Comparison of ENCODE assay signal across 14 mouse cellular contexts in genomic region chr9:52472859-52473258, GRCm38 (mm10).
DNase-seq lines count a peak whose midpoint lies in the region; ATAC-seq and TF ChIP-seq lines count a peak whose summit lies in the region.
"Had no signal": no experiment of that assay in that cellular context is flagged by ENCODE, and none has a peak within 500 bp of the region (broad histone marks: within the 10 kb centered on the region; RNA-seq: fewer than 3 reads in every experiment).

No protein-coding gene starts in this region.

- no peak overlapping the region for H3K27ac ChIP-seq in limb, embryonic 14.5 days (replicated peaks; ENCODE audit: low read depth, low read length)
- H3K27ac ChIP-seq in limb, embryonic 10.5 days, result no peak overlapping the region
- H3K27ac ChIP-seq: kidney, embryonic 15.5 days; limb, embryonic 12.5 days; stomach, embryonic 15.5 days had no signal

- DNase-seq in cerebellum, adult 18-20 months, result peak; percentile 2 to 5
- DNase-seq in cerebellum, adult 11-12 months, result no peak
- DNase-seq in limb, embryonic 14.5 days (ENCODE audit: low spot score), result peak; percentile 28
- DNase-seq in limb, embryonic 10.5 days (ENCODE audit: low spot score), result no peak
- peak; percentile 69 for DNase-seq in cerebellum, postnatal 14 days
- peak; percentile 75 for DNase-seq in left cerebral cortex, postnatal 4 days
- DNase-seq in gastrocnemius, adult 8-10 months (ENCODE audit: low spot score in 2 of 2), result no peak
- DNase-seq: gastrocnemius, postnatal 10 days; heart, postnatal 10 days had no signal

- intact Hi-C loops in left cerebral cortex, postnatal 4 days (cut with DNase I), result no loop called here

- H3K9ac ChIP-seq in limb, embryonic 14.5 days (ENCODE audit: low read depth, low read length, severe bottlenecking), result no peak overlapping the region
- H3K9ac ChIP-seq: kidney, embryonic 15.5 days; limb, embryonic 12.5 days; stomach, embryonic 15.5 days had no signal

- no peaks in the 10 kb centered on the region for H3K27me3 ChIP-seq in limb, embryonic 14.5 days (ENCODE audit: control insufficient read depth, insufficient read depth, low read length)
- no peaks in the 10 kb centered on the region for H3K27me3 ChIP-seq in limb, embryonic 10.5 days (ENCODE audit: low read depth, poor library complexity, severe bottlenecking)
- H3K27me3 ChIP-seq: kidney, embryonic 15.5 days; stomach, embryonic 15.5 days had no signal

- no peak for TF ChIP-seq POLR2A in limb, embryonic 14.5 days (IDR thresholded peaks at IDR 0.05; ENCODE audit: borderline replicate concordance, extremely low read depth, insufficient read depth, insufficient read length)

- H3K4me2 ChIP-seq in limb, embryonic 14.5 days (replicated peaks; ENCODE audit: low read depth, low read length, severe bottlenecking), result no peak overlapping the region
- H3K4me2 ChIP-seq: kidney, embryonic 15.5 days; limb, embryonic 12.5 days; stomach, embryonic 15.5 days had no signal

- H3K36me3 ChIP-seq in limb, embryonic 14.5 days (ENCODE audit: control insufficient read depth, insufficient read depth, low read length), result no peaks in the 10 kb centered on the region
- H3K36me3 ChIP-seq in limb, embryonic 10.5 days, result no peaks in the 10 kb centered on the region
- H3K36me3 ChIP-seq: kidney, embryonic 15.5 days; limb, embryonic 12.5 days; stomach, embryonic 15.5 days had no signal

- no peaks in the 10 kb centered on the region for H3K4me1 ChIP-seq in limb, embryonic 14.5 days (ENCODE audit: control insufficient read depth, insufficient read depth, low read length)
- no peaks in the 10 kb centered on the region for H3K4me1 ChIP-seq in limb, embryonic 10.5 days
- H3K4me1 ChIP-seq: kidney, embryonic 15.5 days; limb, embryonic 12.5 days; stomach, embryonic 15.5 days had no signal

- 54% methylated on average over 8 of the region's 8 CpGs for WGBS in limb, embryonic 14.5 days
- 87% methylated on average over 8 of the region's 8 CpGs for WGBS in limb, embryonic 10.5 days

- H3K9me3 ChIP-seq in limb, embryonic 14.5 days (ENCODE audit: control insufficient read depth, low read length), result no peaks in the 10 kb centered on the region
- no peaks in the 10 kb centered on the region for H3K9me3 ChIP-seq in limb, embryonic 10.5 days (replicated peaks)
- H3K9me3 ChIP-seq: kidney, embryonic 15.5 days; limb, embryonic 12.5 days; stomach, embryonic 15.5 days had no signal

- ATAC-seq in limb, embryonic 14.5 days (ENCODE audit: low FRiP score, low read depth), result no peak
- no peak for ATAC-seq in granulocyte monocyte progenitor cell, adult 5-6 weeks (replicated peaks; ENCODE audit: poor library complexity, severe bottlenecking)
- ATAC-seq: midbrain, embryonic 16.5 days had no signal

- no peak overlapping the region for H3K4me3 ChIP-seq in limb, embryonic 14.5 days (replicated peaks; ENCODE audit: low read length)
- H3K4me3 ChIP-seq in limb, embryonic 10.5 days, result no peak overlapping the region
- H3K4me3 ChIP-seq: kidney, embryonic 15.5 days; limb, embryonic 12.5 days; stomach, embryonic 15.5 days had no signal

Comparison
In these comparisons a context has a peak if more than half of its experiments do, and no peak if none do; other contexts are left out.
1. DNase-seq: peak in cerebellum, adult 18-20 months (2 of 2), limb, embryonic 14.5 days (single experiment), cerebellum, postnatal 14 days (2 of 2) and left cerebral cortex, postnatal 4 days (single experiment); none in cerebellum, adult 11-12 months (single experiment), limb, embryonic 10.5 days (single experiment) and gastrocnemius, adult 8-10 months (0 of 2).